Mouse (Mus musculus): ENCODE results near the gene Dcun1d3.

Gene Dcun1d3

DNA sequence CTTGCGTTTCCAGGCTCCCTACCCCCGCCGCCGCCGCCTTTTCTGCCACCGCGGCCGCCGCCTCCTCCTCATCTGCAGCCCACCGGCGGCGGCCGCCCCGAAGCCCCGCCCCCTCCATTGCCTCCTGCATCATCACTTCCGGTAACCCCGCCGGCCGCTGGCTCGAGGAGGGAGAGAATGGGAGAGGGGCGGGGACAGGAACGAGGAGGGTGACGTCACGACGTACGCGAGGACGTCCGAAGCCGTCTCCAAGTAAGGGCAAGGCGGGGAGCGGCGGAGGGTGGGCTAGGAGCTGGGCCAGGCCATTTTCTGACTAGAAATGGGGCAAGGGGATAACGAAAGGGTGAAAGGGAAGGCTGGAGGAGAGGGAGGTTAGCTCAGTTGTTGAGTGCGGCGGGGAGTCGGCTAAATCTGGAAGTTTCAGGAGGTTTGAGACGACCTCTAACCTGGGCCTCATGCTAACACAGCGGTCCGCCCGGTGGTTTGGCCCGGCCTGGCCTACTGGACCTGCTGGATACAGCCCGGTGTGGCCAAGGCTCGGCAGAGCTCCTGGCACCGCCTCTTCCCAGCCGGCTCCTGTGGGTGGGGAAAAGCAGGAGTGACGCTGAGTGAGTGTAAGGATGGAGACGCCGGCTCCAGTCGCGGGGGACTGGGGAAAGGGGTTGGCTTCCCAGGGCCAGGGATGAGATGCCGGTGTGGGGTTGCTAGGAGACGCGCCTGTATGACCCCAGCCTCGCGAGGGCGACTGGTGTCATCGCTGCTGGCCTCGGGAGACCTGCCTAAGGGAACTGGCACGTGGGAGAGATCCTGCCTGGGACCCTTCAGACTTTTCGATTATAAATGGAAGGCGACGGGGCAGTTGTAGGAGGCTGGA, at the start of gene Dcun1d3, which contains the start of gene Lyrm1:
TSS of gene Dcun1d3 (minus strand) at position 660 of the 874 bp plus-strand sequence.
TSS of gene Lyrm1 (plus strand) at position 223 of the 874 bp plus-strand sequence.
- peak; percentile 99 for DNase-seq (ENCODE audit: low spot score)

GRCm38 (mm10) chr7:119941569-119941968, 45.5 kb upstream of the Dcun1d3 start:
- no peak for DNase-seq (ENCODE audit: low spot score)

DNA sequence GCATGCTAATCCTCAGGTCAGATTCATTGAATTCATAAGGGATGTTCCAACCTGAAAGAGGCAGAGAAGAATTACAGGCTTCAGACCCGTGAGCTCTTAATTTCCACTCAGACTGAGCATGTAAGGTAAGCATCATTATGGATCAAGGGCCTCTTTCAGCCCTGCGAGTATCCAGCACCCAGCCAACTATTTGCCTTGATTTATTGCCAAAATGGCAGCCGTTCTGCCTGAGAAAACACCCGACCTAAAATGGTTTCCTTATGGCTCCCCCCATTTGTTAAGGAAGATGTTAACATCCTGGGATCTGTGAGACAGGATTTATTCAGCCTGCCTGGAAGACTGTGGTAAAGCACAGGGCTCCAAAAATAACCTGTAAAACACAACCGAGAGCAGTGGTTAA, 40.9 kb upstream of the Dcun1d3 start:
- DNase-seq (ENCODE audit: low spot score): no peak

- no peak for DNase-seq (ENCODE audit: low spot score)
These were observed 40.2 kb upstream of the Dcun1d3 start for GRCm38 (mm10) chr7:119936321-119936720.

- DNase-seq (ENCODE audit: low spot score): no peak
These were observed 32.8 kb upstream of the Dcun1d3 start for GRCm38 (mm10) chr7:119928783-119929440.

DNA sequence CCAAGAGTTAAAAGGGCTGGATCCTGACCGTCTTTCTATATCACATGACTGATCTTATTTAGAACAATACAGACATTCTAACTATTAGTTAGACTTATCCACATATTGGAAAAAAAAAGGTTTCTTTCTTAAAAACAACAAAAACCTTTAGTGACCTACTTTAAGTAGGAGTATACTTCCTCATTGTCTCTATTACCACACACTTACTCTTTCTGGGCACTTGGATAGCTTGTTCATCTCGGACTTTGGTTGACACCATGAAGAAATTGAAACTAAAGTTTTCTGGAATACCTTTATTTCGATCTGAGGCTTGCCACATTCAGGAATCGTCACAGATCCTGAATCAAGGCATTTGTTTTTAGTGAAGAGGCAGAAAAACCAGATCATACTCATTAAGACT, 25.0 kb upstream of the Dcun1d3 start:
- no peak for DNase-seq (ENCODE audit: low spot score)

DNA sequence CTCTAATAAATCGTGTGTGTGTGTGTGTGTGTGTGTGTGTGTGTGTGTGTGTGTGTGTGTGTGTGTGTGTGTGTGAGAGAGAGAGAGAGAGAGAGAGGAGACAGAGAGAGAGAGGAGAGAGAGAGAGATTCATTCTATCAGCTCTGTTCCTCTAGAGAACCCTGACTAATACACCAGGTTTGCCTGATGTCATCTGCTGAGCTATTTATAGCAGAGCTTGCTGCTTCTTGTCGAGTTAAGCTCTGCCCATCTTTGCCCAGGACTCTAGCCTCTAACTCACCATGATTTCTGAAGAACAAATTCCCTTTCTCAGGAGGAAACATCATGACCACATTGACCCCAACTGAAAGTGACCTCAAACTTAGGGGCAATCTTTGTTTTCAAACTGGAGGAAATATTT, 24.4 kb upstream of the Dcun1d3 start:
- no peak for DNase-seq (ENCODE audit: low spot score)

- DNase-seq (ENCODE audit: low spot score): no peak
These were observed 15.6 kb upstream of the Dcun1d3 start for GRCm38 (mm10) chr7:119911727-119912126.

GRCm38 (mm10) chr7:119906523-119907215, 10.6 kb upstream of the Dcun1d3 start:
- no peak for DNase-seq (ENCODE audit: low spot score)

DNA sequence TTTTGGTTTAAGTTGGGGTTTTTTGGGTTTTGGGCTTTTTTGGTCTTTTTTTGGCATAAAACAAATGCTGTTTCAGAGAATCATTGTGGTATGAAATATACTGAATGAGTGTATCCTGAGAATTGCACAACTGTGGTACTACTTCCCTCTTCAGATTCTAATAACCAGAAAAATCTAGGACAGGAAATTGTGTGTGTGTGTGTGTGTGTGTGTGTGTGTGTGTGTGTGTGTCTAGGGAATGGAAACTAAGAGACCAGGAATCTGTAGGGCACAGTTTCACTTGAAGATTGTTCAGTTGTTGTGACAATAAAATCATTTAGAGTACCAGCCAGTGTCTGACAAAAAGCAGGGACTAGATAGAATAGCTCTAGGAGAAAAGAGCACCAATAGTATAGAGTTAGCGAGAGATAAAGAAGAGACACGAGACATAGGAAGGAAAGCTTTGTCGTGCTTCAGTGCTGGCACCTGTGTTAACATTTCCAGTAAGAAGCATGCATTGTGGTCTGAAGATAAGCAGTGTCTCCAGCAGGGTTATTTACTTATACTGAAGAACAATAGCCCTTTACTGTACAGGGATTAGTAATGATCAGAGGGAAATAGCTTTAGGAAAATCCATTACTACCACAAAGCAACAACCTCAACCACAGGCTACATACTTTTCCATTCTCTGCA, 3.4 kb upstream of the Dcun1d3 start:
- no peak for DNase-seq (ENCODE audit: low spot score)

DNA sequence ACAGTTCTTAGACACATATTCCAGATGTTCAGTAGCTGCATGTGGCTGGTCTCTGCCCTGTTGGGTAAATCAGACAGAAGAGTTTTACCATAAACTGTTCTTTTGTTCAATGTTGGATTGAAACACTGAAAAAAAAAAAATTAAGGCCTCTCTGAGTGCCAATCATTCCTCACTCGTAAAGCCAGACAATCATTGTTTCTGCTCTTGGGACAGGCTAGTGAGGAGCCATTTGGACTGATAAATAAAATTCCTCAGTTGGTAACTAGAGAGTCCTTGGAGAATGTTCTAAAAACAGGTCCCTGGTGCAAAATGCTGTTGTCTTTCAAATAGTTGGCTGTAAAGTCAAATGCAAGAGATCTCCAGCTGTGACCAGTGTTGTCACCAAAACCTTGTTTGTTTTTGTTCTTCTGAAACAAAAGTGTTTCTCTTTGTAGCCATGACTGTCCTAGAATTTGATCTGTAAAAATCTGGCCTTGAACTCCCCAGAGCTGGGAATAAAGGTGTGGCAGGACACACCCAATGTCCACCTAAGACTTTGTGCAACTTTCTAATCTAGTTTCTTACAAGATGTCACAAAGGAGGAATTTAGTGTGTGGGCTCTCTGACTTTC, 2.3 kb upstream of the Dcun1d3 start:
- DNase-seq (ENCODE audit: low spot score): no peak

GRCm38 (mm10) chr7:119897521-119898109, 1.5 kb upstream of the Dcun1d3 start:
- peak; percentile 24 for DNase-seq (ENCODE audit: low spot score)

DNA sequence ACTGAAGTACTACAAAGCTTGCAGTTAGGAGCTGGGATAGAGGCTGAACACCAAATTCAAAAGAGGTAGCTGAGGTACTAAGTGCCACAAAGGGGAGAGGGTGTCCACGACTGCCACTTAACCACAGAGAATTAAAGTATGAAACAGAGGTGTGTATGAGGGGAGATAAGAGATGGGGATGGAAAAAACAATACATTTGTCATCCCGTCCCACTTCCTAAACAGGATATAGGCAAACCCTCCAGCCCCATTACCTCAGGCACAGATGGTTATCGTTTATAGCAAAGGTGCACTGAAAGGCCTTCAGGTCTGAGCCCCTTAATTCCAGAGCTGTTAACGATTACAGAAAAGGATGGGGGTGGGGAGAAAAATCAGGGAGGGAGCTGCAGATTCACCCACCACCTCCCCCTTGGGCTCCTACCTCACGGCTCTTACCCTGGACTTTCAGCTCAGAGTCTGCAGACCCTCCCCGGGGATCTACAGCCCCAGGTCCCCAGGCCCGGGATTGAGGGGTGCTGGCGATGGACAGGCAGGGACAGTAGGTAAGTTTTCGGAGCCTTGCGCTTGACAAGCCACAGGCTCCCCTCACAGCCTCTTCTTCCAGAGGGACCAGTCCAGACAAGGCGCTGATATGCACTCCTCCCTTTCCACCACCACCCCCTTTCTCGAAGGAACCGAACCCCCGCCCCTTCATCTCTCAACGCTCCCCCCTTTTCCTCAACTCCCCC, 1.1 kb downstream of the Dcun1d3 start:
- no peak for DNase-seq (ENCODE audit: low spot score)

DNA sequence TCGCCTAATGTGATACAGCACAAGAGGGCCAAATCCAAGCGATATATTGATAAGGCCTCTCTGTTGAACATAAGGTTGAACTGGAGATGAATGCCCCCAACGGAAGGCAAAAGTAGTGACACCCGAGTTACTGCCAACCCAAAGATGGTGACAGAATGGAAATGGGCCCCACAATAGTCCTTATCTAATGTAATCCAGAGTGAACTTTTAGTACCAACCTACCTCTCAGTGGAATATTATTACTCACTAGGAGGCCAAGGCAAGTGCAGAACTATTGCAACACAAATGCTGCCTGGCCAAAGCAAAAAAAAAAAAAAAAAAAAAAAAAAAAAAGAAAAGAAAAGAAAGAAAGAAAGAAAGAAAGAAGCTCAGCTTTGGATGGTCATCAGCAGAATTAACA, 3.4 kb downstream of the Dcun1d3 start:
- no peak for DNase-seq (ENCODE audit: low spot score)

GRCm38 (mm10) chr7:119892198-119892597, 3.9 kb downstream of the Dcun1d3 start:
- no peak for DNase-seq (ENCODE audit: low spot score)

DNA sequence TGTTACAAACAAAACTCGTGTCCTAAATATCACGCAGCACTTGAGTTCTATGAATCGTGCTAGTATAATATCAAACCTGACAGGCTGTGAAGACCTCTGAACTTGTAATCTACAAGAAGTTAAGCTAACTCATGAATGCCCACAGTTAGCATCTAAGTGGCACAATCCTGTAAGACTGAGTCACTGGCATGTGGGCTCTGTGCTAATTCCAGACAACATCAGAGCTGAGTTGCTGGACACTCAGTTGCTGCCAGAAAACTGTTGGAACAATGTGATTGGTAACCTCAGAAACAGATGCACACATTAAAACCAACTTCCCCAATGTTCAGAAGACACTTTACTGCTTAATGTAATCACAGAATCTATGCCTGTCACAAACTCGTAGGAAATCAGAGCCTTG, 8.2 kb downstream of the Dcun1d3 start:
- no peak for DNase-seq (ENCODE audit: low spot score)

DNA sequence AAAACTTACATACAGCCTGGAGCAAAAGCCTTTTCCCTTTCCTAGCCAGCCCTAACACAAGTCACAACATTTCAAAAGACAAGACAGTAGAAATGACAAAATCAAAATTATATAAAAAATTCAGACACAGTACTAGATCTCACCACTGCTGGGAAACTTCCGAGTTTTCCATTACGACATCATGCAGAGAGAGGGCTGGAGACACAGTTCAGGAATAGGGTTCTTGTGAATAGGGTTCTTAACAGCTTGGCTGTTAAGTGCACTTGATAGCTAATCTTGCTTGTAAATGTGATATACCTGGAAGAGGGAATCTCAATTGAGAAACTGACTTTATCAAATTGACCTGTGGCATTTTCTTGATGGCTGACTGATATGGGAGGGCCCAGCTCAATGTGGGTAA, 14.9 kb downstream of the Dcun1d3 start:
- DNase-seq (ENCODE audit: low spot score): no peak

- no peak for DNase-seq (ENCODE audit: low spot score)
These were observed 15.8 kb downstream of the Dcun1d3 start for GRCm38 (mm10) chr7:119880345-119880744.

DNA sequence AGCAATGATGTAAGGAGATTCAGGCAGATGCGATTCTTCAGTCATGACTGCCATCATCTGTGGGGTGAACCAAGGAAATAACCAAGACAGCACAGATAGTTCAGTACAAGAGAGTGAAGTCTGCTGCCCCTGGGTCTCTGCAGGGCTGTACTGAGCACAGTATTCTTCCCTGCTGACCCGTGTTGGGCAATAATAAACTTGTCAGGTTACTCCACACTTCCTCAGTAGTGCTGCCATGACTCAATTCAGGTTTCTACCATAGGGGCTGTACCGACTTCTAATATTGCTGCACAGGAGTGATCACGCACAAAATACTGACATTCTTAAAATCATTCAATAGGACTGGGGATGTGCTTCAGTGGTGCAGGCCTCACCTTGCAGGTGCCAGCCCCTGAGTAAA, 16.9 kb downstream of the Dcun1d3 start:
- no peak for DNase-seq (ENCODE audit: low spot score)

- DNase-seq (ENCODE audit: low spot score): no peak
These were observed 20.2 kb downstream of the Dcun1d3 start for GRCm38 (mm10) chr7:119875776-119876440.

All from testis, postnatal 14 days (tissue).